Mouse (Mus musculus) adrenal gland, postnatal 10 days (tissue): ENCODE measurements around the gene Ugcg. TPM values are rescaled to one million over a fixed set of nuclear protein-coding genes. Genes with fewer than 3 reads are reported as not detected.
"Not testable (repeated sequence)": the region's sequence is repeated elsewhere in the genome, so short reads cannot be mapped to it uniquely, and the experiment has no call there.

Experiments used
- DNase-seq: peaks from one replicate; pipeline ENCODE4 v3.0.0; 2021; ENCODE audit warnings: mixed read lengths
- total RNA-seq, 2 experiments: library from RNA; stranded (reverse); gene quantifications; 2 replicates each; pipeline ENCODE4 v1.2.3; 2021

Gene Ugcg
- total RNA-seq, 2 experiments from 2014 or later: 36.0 to 45.7 TPM

- no peak for DNase-seq
These were observed 69.7 kb downstream of the Ugcg start for GRCm38 (mm10) chr4:59258771-59259170.

DNA sequence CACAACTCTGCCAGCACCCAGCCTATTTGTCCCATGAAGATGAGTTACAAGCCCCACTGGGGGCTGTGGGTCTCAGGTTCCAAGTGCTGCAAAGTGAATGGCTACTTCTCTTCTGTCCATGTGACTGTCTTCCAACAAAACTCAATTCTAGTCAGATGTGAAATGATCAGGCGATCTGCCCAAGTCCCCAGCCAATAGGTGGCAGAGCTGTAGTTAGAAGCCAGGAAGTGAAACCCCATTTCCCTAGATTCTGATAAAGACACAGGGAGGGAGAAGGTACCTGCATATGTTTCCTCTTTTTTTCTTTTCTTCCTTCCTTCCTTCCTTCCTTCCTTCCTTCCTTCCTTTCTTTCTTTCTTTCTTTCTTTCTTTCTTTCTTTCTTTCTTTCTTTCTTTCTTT lies 70.7 kb downstream of the Ugcg start:
- no peak for DNase-seq

- DNase-seq: no peak
These were observed 71.9 kb downstream of the Ugcg start for GRCm38 (mm10) chr4:59260871-59261515.

- DNase-seq: not testable (repeated sequence)
These were observed 72.5 kb downstream of the Ugcg start for GRCm38 (mm10) chr4:59261582-59261981.

GRCm38 (mm10) chr4:59262156-59262555 lies 73.1 kb downstream of the Ugcg start:
- no peak for DNase-seq

DNA sequence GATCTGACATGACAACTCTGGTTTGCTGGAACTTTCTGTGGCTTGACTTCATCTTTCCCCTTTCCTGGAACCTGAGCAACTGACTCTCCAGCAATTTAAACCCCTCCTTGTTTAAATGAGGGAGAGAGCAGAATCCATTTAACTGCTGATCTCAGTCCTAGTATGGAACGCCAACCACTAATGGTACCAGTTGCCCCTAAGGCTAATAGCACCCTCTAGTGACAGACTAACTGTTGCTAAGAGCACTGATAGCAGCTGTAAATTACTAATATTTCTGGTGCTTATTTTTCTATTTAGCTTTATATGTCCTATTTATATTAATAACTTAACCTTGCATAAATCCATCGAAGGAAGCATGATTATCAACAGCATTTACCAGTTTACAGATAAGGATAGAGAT lies 74.4 kb downstream of the Ugcg start:
- no peak for DNase-seq

DNA sequence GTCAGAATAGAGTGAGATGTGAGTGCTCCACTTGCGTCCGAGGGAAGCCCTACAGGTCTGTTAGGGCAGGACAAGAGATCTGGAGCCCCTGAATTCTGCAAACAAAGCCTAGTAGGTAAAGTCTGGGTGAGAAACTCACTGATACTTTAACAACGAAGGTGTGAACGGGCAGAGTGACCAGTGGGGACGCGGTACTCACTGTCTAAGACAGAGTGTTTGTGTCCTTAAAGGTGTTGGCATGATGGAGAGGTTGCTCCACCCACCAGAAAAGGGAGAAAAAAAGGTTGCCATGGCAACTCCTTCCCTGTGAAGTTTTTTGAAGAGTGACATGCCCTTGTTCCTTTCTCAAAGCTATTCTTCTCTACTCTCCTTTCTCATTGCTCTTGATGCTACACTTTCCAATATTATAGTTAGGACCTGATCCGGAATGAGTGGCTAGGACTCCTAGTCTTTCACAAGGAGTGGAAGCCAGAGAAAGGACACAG lies 75.6 kb downstream of the Ugcg start:
- no peak for DNase-seq

- DNase-seq: no peak
These were observed 76.1 kb downstream of the Ugcg start for GRCm38 (mm10) chr4:59265182-59265581.

GRCm38 (mm10) chr4:59265631-59266030 lies 76.6 kb downstream of the Ugcg start:
- no peak for DNase-seq

Other genes with a start within 250 kb of the Ugcg start
- gene Zkscan16, start 245.6 kb upstream of the Ugcg start, total RNA-seq: 1 to 10 TPM; 2.1 to 2.9 TPM
- 10 to 100 TPM; 15.9 to 16.9 TPM for gene Ptgr1, start 202.1 kb upstream of the Ugcg start, total RNA-seq
- gene Dnajc25, start 194.2 kb upstream of the Ugcg start, total RNA-seq: 10 to 100 TPM; 19.1 to 19.4 TPM
- 1 to 10 TPM; 5.9 to 9.1 TPM for gene Gm20503, start 186.0 kb upstream of the Ugcg start, total RNA-seq
- 10 to 100 TPM; 36.0 to 37.3 TPM for gene Gng10, start 154.2 kb upstream of the Ugcg start, total RNA-seq
- under 1 TPM in 1 of 2 experiments, not detected in 1; 0.15 TPM for gene AI481877, start 50.3 kb upstream of the Ugcg start, total RNA-seq
- gene Susd1, start 249.4 kb downstream of the Ugcg start, total RNA-seq: 1 to 10 TPM; 5.5 to 7.3 TPM